Mouse (Mus musculus) midbrain, embryonic 10.5 days (tissue): ENCODE results near the gene Tpcn2. TPM values are rescaled to one million over a fixed set of nuclear protein-coding genes. Genes with fewer than 3 reads are reported as not detected.

Experiments used
- DNase-seq: peaks from one replicate; pipeline ENCODE4 v3.0.0-alpha.2; 2017; ENCODE audit warnings: low spot score
- H3K27ac ChIP-seq: fragments of 300-500 bp; sonication (generic); replicated peaks from 2 replicates; pipeline ENCODE4 v1.5.1; 2016; ENCODE audit warnings: mild to moderate bottlenecking
- H3K27me3 ChIP-seq: fragments of 300-500 bp; sonication (generic); 2 replicates; pipeline ENCODE4 v1.6.1; 2016; ENCODE audit warnings: low read depth, mild to moderate bottlenecking; ENCODE audit not compliant: poor library complexity, severe bottlenecking
- H3K36me3 ChIP-seq: fragments of 300-500 bp; sonication (generic); 2 replicates; pipeline ENCODE4 v1.6.1; 2016; ENCODE audit warnings: mild to moderate bottlenecking, moderate library complexity
- H3K4me1 ChIP-seq: fragments of 300-500 bp; sonication (generic); 2 replicates; pipeline ENCODE4 v1.6.1; 2016
- H3K4me3 ChIP-seq: fragments of 300-500 bp; sonication (generic); 2 replicates; pipeline ENCODE4 v1.5.1; 2016; ENCODE audit warnings: mild to moderate bottlenecking, moderate library complexity
- H3K9me3 ChIP-seq: fragments of 300-500 bp; sonication (generic); replicated peaks from 2 replicates; pipeline ENCODE4 v1.6.1; 2016; ENCODE audit warnings: mild to moderate bottlenecking
- WGBS: fragments of 180-500 bp; shearing (Covaris S2); methylation state at CpG from one replicate; pipeline ENCODE4 v1.1.7; 2016; 5-methylcytosine and 5-hydroxymethylcytosine counted together
- polyA plus RNA-seq: library from polyadenylated mRNA; unstranded; fragments of >200 nt; fragmentation: Nextera tagmentation; extraction: Ambion mirVana; gene quantifications from 2 replicates; pipeline ENCODE4 v1.2.1, GENCODE M21; 2016

The Tpcn2 gene
- polyA plus RNA-seq, 1 experiment from 2014 or later = 5.4 TPM

DNA sequence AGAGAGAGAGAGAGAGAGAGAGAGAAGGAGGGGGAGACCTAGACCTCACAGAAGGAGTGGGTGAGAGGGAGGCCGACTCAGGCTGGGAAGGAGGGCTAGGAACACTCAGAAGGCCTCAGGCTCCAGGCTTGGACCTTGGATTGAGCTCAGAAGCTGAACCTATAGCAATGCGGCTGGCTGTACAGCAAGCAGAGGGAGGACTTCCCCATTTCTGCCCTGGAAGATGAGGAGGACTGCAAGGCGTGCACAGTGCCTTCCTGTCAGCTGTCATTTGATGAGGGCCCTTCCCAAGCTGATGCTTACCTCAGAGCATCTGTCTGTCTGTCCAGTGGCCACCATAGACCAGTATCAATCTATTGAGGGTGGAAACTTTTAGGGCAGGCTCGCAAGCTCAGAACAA is 134.9 kb downstream of the Tpcn2 start:
- H3K9me3 ChIP-seq = 0 out of 2 replicates have a peak, but pooled peaks cover 7% of the 10 kb centered on the region
- H3K27ac ChIP-seq = no peak overlapping the region
- 83% methylated on average over 4 of the region's 4 CpGs for WGBS
- DNase-seq = no peak
- H3K4me3 ChIP-seq = no peak overlapping the region
- no peaks in the 10 kb centered on the region for H3K27me3 ChIP-seq
- no peaks in the 10 kb centered on the region for H3K36me3 ChIP-seq
- no peaks in the 10 kb centered on the region for H3K4me1 ChIP-seq

DNA sequence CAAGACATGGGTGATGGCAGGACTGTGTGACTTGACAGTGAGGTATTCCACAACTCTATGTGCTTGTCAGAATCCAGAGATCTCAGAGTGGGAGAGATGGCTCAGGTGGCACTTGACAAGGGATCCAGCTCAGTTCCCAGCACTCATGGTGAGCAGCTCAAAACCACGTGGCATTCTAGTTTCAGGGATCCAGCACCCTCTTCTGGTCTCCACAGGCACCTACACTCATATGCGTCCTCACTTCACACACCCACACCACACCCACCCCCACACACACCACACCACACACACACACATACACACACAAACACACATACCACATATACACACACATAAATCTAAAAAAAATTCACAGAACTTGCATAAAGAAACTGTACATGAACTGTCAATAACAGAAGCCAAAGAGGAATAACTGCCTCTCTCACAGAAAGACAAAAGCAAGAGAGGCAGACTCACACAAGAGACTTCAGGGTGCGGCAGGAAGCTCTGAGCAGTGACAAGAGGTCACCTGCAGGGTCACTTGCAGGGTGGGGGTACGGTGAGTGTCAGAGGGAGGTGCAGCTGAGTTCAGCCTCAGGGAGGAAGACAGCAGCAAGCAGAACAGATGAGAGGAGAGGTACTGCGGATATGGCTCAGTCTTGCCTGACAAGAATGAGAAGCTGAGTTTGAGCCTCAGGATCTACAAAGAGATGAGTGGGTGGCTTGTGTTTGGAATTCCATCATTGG is 135.7 kb downstream of the Tpcn2 start:
- Histone ChIP-seq H3K27ac (no peak overlapping the region), H3K4me1 (0 out of 2 replicates have a peak, but pooled peaks cover 4% of the 10 kb centered on the region), H3K27me3 (no peaks in the 10 kb centered on the region), H3K9me3 (0 out of 2 replicates have a peak, but pooled peaks cover 7% of the 10 kb centered on the region), H3K4me3 (no peak overlapping the region), H3K36me3 (no peaks in the 10 kb centered on the region)
- DNase-seq = no peak
- 88% methylated on average over 5 of the region's 5 CpGs for WGBS

DNA sequence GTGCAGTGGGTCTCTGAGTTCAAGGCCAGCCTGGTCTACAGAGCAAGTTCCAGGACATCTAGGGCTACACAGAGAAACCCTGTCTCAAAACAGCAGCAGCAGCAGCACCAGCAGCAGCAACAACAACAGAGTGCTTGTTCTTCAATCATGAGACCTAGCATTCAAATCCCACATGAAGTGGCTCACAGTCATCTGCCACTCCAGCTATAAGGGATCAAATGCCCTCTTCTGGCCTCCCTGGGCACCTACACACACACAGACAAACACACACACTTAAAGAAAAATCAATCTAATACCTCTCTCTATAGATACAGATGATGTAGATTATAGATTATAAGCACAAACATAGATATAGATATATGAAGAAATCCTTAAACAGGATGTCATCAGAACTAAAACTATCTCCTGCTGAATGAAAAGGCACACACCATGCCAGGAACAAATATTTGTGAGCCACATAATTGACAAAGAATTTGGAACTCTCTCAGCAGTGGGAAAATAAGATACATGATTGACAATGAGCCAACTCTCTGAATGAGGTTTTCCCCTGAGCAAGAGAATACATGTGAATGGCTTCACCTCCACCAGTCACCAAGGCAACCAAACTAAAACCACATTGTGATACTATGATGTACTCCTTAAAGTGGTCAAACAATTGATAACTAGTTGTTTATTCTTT is 137.4 kb downstream of the Tpcn2 start:
- Histone ChIP-seq H3K4me1 (peaks cover 8% of the 10 kb centered on the region; the same call in 1 of the 2 replicates), H3K9me3 (0 out of 2 replicates have a peak, but pooled peaks cover 7% of the 10 kb centered on the region), H3K4me3 (no peak overlapping the region), H3K27ac (no peak overlapping the region), H3K36me3 (no peaks in the 10 kb centered on the region), H3K27me3 (no peaks in the 10 kb centered on the region)
- DNase-seq = no peak

DNA sequence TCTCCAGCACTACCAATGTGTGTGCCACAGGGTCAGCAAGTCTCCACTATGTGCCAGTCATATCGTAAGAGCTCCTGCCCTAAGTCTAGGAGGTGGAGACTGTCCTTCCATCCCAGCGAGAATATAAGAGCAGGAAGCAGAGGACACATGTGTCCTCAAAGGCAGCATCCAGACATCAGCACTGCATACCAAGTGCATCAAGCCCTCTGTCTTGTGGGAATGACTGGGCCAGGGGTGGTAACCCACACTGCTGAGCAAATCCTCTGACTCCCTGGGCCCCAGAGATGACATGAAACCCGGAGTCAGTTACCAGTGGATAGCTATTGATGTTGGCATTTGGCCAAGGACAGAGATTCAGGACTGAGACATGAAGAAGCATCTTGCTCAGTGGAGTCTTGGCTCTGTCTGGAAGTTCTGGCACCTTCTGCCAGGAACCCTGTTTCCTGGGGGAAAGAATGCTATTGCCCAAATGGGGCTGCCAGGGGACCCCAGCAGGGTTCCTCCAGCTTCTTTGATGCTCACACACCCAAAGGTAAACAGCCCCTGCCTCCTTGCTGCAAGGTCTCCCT is 140.2 kb downstream of the Tpcn2 start:
- Histone ChIP-seq H3K4me1 (peaks cover 14% of the 10 kb centered on the region; the same call in 1 of the 2 replicates), H3K27ac (peak overlapping the region; percentile 19; the same call in 1 of the 2 replicates), H3K36me3 (no peaks in the 10 kb centered on the region), H3K27me3 (no peaks in the 10 kb centered on the region), H3K4me3 (no peak overlapping the region), H3K9me3 (peaks cover 23% of the 10 kb centered on the region; the same call in 1 of the 2 replicates)
- WGBS = 83% methylated on average over 3 of the region's 3 CpGs
- DNase-seq = no peak

DNA sequence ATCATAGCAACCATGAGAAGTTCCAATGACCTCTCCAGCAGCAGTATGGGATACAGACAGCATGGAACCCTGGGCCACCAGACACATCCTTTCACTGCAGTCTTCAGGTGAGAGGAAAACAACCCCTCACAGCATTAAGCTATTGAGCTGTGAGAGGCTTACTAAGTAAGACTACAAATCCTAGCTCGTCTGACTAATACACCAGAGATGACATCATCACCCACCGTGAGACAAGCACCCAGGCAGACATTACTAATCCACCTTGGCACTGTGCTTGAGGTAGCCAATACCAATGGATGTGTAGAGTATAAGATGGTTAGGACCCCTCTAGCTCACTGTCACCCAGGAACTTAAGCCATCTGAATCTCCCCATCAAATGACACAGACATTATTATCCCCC is 143.2 kb downstream of the Tpcn2 start:
- Histone ChIP-seq H3K9me3 (peaks cover 25% of the 10 kb centered on the region; the same call in 1 of the 2 replicates), H3K36me3 (no peaks in the 10 kb centered on the region), H3K27ac (no peak overlapping the region), H3K27me3 (no peaks in the 10 kb centered on the region), H3K4me3 (no peak overlapping the region), H3K4me1 (peaks cover 21% of the 10 kb centered on the region)
- DNase-seq = no peak
- 68% methylated on average over 2 of the region's 2 CpGs for WGBS

DNA sequence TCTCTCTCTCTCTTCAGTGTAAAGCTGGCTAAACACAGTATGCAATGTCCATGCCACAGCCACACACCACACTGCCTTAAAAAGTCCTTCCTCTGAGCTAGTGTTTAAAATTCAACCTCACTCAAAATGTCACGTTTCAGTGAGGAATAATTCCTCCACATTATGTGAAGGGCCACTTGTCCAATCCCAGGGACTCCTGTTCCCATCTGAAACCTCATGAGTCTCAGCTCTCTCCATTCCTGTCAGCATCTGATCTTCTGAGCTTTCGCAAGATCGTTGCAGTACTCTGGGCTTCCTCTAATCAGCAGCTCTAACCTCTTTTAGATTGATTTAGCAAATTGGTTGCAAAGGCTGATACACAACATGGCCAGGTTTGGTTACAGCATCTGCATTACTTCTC is 144.2 kb downstream of the Tpcn2 start:
- peaks cover 25% of the 10 kb centered on the region; the same call in 1 of the 2 replicates for H3K9me3 ChIP-seq
- 89% methylated on average over 3 of the region's 3 CpGs for WGBS
- no peak overlapping the region for H3K4me3 ChIP-seq
- H3K27ac ChIP-seq = no peak overlapping the region
- no peaks in the 10 kb centered on the region for H3K36me3 ChIP-seq
- DNase-seq = no peak
- peaks cover 23% of the 10 kb centered on the region for H3K4me1 ChIP-seq
- H3K27me3 ChIP-seq = no peaks in the 10 kb centered on the region

DNA sequence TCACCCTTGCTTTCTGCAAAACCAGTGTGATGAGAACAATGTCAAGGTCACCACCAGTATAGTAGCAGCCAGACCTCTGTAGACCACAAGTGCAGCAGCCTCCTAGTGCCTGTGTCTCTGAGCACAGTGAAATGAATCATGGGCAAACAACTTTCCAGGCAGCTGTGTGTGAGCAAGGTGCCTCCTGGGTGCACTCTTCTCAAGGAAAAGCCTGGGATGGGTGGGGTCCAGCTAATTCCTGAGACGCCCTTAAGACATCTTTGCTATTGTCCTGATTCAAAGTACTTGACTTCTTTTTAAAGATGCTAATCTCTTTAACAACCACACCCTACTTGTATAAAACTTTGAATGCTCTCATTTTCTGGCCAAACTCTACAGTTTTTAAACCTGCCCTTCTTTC is 144.7 kb downstream of the Tpcn2 start:
- H3K9me3 ChIP-seq = peaks cover 25% of the 10 kb centered on the region; the same call in 1 of the 2 replicates
- no peak overlapping the region for H3K4me3 ChIP-seq
- no peaks in the 10 kb centered on the region for H3K36me3 ChIP-seq
- no peak for DNase-seq
- WGBS = 75% methylated on average over 1 of the region's 1 CpGs
- no peaks in the 10 kb centered on the region for H3K27me3 ChIP-seq
- no peak overlapping the region for H3K27ac ChIP-seq
- H3K4me1 ChIP-seq = peaks cover 23% of the 10 kb centered on the region

DNA sequence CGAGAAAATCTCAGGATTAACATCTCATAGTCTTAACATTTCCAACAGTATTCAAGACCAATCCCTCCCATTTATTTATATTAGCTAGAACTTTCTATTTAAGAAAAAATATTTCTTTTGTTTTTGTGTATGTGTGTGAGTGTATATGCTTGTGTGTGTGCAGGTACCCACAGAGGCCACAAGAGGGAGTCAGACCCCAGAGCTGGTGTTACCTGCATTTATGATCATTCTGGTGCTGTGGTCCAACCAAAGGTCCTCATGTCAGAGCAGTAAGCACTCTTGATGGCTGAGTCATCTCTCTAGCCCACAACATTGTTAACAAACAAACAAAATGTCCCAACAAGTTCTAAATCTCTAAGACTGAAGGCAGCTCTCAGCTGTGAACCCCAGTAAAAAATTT is 145.9 kb downstream of the Tpcn2 start:
- WGBS = 90% methylated on average over 1 of the region's 1 CpGs
- Histone ChIP-seq H3K4me3 (no peak overlapping the region), H3K36me3 (no peaks in the 10 kb centered on the region)

DNA sequence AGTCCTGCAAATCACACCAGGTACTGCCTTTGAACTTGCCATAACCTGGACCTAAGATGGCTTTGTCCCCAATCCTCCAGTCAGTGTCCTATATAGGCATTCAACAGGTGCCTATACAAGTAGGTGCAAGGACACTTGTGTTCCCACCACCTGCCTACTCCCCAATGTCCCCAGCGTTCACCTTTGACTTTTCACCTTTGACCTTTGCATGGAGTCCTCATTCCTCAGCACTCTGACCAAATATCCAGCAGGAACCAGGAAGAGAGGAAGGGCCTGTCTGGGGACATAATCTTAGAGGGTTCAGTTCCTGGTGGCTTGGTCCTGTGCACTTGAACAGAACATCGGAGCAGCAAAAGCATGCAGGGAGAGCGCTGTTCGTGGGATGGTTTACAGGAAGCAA is 147.0 kb downstream of the Tpcn2 start:
- peaks cover 17% of the 10 kb centered on the region for H3K4me1 ChIP-seq
- no peak for DNase-seq
- H3K36me3 ChIP-seq = no peaks in the 10 kb centered on the region
- no peaks in the 10 kb centered on the region for H3K27me3 ChIP-seq
- peaks cover 25% of the 10 kb centered on the region; the same call in 1 of the 2 replicates for H3K9me3 ChIP-seq
- no peak overlapping the region for H3K27ac ChIP-seq
- no peak overlapping the region for H3K4me3 ChIP-seq
- WGBS = 87% methylated on average over 4 of the region's 4 CpGs

More for the DNA sequence above, 145.9 kb downstream of the Tpcn2 start:
- Histone ChIP-seq H3K27ac (no peak overlapping the region), H3K9me3 (peaks cover 25% of the 10 kb centered on the region; the same call in 1 of the 2 replicates), H3K4me1 (peaks cover 17% of the 10 kb centered on the region), H3K27me3 (no peaks in the 10 kb centered on the region)
- no peak for DNase-seq

Other genes with a start within 250 kb of the Tpcn2 start
- gene 1810010D01Rik, start 75.9 kb downstream of the Tpcn2 start, polyA plus RNA-seq = 0.57 TPM in 1 of 2 replicates, not detected in the other
- 0.37 and 0.63 TPM in 2 replicates for gene Mrgprf, start 16.8 kb upstream of the Tpcn2 start, polyA plus RNA-seq
- gene Mrgprd, start 30.8 kb upstream of the Tpcn2 start, polyA plus RNA-seq = not detected in 2 replicates